Mouse (Mus musculus) spleen, adult 2 months (tissue): ENCODE data around the gene 4930524J08Rik. TPM values are rescaled to one million over a fixed set of nuclear protein-coding genes. Genes with fewer than 3 reads are reported as not detected.

ENCODE experiments used
- DNase-seq, 2 experiments: peaks; one replicate each; pipeline versions ENCODE4 v3.0.0 to v3.0.0-alpha.2; 2012 to 2021; ENCODE audit warnings: low spot score in 2 of 2, low read depth in 1 of 2
- H3K27ac ChIP-seq: fragments of 200-500 bp; 2 replicates; pipeline ENCODE4 v1.5.1; 2012; ENCODE audit warnings: low read length, inconsistent platforms; ENCODE audit not compliant: insufficient read depth
- H3K27me3 ChIP-seq: fragments of 200-500 bp; 2 replicates; pipeline ENCODE4 v1.6.1; 2012; ENCODE audit warnings: mild to moderate bottlenecking, moderate library complexity, low read length, inconsistent platforms; ENCODE audit not compliant: control insufficient read depth, insufficient read depth
- H3K36me3 ChIP-seq: fragments of 200-500 bp; 2 replicates; pipeline ENCODE4 v1.6.1; 2012; ENCODE audit warnings: mild to moderate bottlenecking, low read length, inconsistent platforms; ENCODE audit not compliant: control insufficient read depth, insufficient read depth
- H3K4me1 ChIP-seq: fragments of 200-500 bp; 2 replicates; pipeline ENCODE4 v1.6.1; 2011; ENCODE audit warnings: inconsistent platforms; ENCODE audit not compliant: control insufficient read depth, insufficient read depth, insufficient read length
- H3K4me3 ChIP-seq: fragments of 200-500 bp; 2 replicates; pipeline ENCODE4 v1.5.1; 2011; ENCODE audit warnings: mild to moderate bottlenecking, inconsistent platforms; ENCODE audit not compliant: insufficient read depth, insufficient read length; ENCODE audit errors: extremely low read depth
- CTCF ChIP-seq: fragments of 200-500 bp; IDR thresholded peaks from 2 replicates; pipeline ENCODE4 v1.5.1; 2011; ENCODE audit warnings: mild to moderate bottlenecking, inconsistent platforms; ENCODE audit not compliant: insufficient read depth, insufficient read length, insufficient replicate concordance; ENCODE audit errors: extremely low read depth
- POLR2A ChIP-seq: fragments of 200-500 bp; IDR thresholded peaks from 2 replicates; pipeline ENCODE4 v1.6.1; 2011; ENCODE audit warnings: low read depth, low read length, inconsistent platforms
- WGBS: fragments of 180-500 bp; shearing (Covaris S2); methylation state at CpG from one replicate; pipeline ENCODE4 v1.1.7; 2018; 5-methylcytosine and 5-hydroxymethylcytosine counted together
- polyA plus RNA-seq: library from polyadenylated mRNA; depleted of rRNA; stranded (reverse); fragments of >200 nt; gene quantifications from 2 replicates; pipeline ENCODE4 v1.2.3, GENCODE M21; 2012

4930524J08Rik gene
- polyA plus RNA-seq, 1 experiment = 2.4 TPM

DNA sequence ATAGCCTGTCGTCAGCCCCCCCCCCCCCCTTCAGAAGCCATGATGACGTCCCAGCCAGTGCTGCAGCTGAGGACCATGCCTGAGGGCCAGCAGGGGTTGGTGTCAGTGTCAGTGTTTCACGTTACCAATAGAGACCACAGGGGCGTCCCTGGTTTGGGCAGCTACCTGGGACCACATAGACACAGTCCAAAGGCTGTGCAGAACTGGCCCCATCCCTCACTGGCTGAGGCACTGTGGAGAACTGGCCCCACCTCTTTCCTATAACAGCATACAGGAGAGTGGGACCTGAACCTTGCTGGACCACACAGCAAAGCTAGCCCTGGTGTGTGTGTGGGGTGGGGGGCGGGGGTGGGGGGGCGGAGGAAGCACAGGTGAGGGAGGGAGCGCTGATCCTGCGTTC lies 21.6 kb downstream of the 4930524J08Rik start:
- no peaks in the 10 kb centered on the region for H3K36me3 ChIP-seq
- no peak for DNase-seq
- no peak overlapping the region for H3K27ac ChIP-seq
- no peak for TF ChIP-seq POLR2A
- TF ChIP-seq CTCF = no peak
- no peaks in the 10 kb centered on the region for H3K27me3 ChIP-seq
- WGBS = 83% methylated on average over 8 of the region's 8 CpGs
- H3K4me1 ChIP-seq = no peaks in the 10 kb centered on the region
- H3K4me3 ChIP-seq = no peak overlapping the region

DNA sequence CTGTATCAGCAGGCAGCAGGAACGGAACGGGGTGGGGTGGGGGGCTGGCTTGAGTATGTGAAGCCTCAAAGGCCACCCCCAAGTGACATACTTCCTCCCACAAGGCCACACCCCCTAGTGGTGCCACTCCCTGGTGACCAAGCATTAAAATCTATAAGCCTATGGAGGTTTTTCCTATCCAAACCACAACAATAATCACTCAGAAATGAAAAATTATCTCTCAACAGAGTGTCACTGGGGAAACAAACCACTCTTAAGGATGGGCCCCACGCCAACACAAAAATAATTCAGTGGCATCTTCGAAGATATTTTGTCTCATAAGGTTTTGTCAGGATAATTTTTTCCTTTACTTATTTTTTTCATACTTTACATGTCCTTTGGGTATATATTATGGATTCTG lies 25.0 kb downstream of the 4930524J08Rik start:
- Histone ChIP-seq H3K36me3 (no peaks in the 10 kb centered on the region), H3K4me3 (no peak overlapping the region), H3K27ac (no peak overlapping the region), H3K4me1 (no peaks in the 10 kb centered on the region), H3K27me3 (no peaks in the 10 kb centered on the region)
- 90% methylated on average over 4 of the region's 4 CpGs for WGBS
- no peak for DNase-seq
- TF ChIP-seq CTCF = no peak

DNA sequence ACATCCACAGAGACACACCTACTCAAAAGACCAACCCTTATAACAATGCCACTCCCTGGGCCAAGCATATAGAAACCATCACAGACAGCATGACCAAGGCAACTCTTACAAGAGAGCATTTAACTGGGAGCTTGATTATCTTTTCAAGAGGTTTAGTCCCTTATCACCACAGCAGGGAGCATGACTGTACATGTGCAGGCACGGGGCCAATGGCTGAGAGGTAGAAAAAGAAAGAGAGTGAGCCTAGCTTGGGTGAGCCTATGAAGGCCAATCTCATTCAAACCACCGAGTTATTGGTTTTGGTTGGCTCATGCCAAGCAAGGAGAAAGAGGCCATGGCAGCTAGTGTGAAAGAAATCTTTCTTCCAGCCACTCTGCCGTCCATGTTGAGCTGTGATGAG lies 26.6 kb downstream of the 4930524J08Rik start:
- no peak for TF ChIP-seq CTCF
- no peak for TF ChIP-seq POLR2A
- H3K27ac ChIP-seq = no peak overlapping the region
- H3K4me3 ChIP-seq = no peak overlapping the region
- H3K27me3 ChIP-seq = no peaks in the 10 kb centered on the region
- no peaks in the 10 kb centered on the region for H3K36me3 ChIP-seq
- no peak for DNase-seq
- WGBS = 68% methylated on average over 3 of the region's 3 CpGs
- H3K4me1 ChIP-seq = no peaks in the 10 kb centered on the region

DNA sequence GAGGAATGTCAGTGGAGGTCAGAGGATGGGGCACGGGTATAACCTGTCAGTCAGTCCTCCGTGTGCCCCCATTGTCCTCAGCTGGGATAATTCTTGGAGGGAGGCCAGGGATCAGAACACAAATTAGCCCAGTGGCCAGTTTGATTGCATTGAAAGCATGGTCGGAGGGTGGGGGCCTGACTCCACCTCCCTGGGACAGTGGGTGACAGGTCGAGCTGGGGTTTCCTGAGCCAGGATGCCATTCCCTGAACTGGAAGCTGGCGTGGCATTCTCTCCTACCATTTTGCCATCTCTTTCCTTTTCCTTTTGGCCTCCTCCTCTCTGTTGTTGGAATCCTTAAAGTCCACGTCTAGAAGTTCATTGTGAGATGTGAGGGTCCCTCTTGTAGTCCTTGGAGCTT lies 27.0 kb downstream of the 4930524J08Rik start:
- 86% methylated on average over 6 of the region's 6 CpGs for WGBS
- no peak overlapping the region for H3K27ac ChIP-seq
- TF ChIP-seq CTCF (no peak), POLR2A (no peak)

DNA sequence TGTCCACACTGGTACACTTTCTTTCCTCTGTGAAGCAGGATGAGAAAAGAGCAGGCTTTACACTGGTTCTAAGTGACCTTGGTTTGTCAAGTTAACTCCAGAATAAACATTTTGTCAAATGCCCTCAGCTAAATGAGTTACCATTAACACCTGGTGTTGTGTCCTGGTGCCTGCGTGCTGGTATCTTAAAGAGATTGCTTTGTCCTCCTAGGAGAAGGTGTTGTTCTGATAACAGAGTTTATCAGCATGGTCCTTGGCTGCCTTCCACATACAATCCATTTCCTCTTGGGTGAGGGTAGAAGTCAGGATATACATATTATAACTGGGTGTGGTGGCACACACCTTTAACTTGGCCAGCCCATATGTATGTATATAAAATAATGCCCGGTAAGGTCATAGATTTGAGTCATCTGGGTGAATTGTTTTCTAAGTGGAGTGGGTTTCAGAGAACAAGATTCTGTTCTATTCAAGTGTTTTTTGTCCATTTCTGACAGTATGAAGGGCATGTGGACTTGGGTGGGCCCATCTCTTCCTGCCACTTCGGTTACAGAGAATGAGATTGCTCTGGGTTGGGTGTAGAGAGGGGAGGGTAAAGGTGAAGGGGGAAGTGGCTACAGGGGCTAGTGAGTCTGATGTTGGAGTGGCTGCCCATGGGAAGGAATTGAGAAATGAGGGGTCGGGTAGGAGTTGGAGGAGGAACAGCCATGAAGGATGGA lies 27.6 kb downstream of the 4930524J08Rik start:
- H3K4me1 ChIP-seq = no peaks in the 10 kb centered on the region
- H3K27ac ChIP-seq = no peak overlapping the region
- no peaks in the 10 kb centered on the region for H3K27me3 ChIP-seq
- WGBS = 85% methylated on average over 4 of the region's 4 CpGs
- no peaks in the 10 kb centered on the region for H3K36me3 ChIP-seq
- no peak overlapping the region for H3K4me3 ChIP-seq
- DNase-seq = no peak
- TF ChIP-seq POLR2A (no peak), CTCF (no peak)

More for the DNA sequence above, 27.0 kb downstream of the 4930524J08Rik start:
- Histone ChIP-seq H3K36me3 (no peaks in the 10 kb centered on the region), H3K27me3 (no peaks in the 10 kb centered on the region), H3K4me3 (no peak overlapping the region), H3K4me1 (no peaks in the 10 kb centered on the region)
- no peak for DNase-seq

DNA sequence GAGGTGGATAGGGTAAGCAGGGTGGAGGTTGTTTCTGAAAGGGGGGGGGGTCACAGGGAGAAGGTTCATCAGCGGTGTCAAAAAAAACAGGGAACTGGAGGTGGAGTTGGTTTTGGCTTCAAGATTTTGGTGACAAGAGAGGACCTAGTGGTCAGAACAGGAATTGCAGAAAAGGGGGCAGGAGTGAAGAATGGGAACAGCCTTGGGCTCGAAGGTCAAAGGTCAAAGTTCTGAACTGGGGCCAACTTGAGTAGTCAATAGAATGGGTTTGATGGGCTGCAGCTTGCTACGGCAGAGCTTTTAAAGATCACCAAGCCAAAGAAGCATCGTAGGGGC lies 28.1 kb downstream of the 4930524J08Rik start:
- WGBS = 90% methylated on average over 4 of the region's 4 CpGs
- H3K36me3 ChIP-seq = no peaks in the 10 kb centered on the region
- H3K27me3 ChIP-seq = no peaks in the 10 kb centered on the region
- H3K27ac ChIP-seq = no peak overlapping the region
- DNase-seq = no peak
- H3K4me3 ChIP-seq = no peak overlapping the region
- no peak for TF ChIP-seq POLR2A
- no peak for TF ChIP-seq CTCF
- H3K4me1 ChIP-seq = no peaks in the 10 kb centered on the region

DNA sequence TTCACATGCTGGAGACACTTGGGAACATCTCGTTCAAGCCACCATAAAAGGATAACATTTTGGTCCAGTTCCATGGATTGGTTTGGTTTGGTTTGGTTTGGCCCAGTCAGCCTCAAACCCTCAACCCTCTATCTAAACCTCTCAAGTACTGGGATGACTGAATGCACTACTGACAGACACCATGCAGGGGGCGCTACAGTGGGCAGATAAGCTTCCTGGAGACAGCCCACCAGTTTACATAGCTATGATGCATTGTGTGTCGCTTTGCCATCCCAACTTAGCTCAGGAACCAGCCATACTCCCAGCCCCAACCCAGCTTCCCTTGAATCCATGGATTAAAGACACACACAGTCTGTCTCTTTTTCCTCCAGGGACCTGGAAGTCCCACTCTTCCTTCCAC lies 29.6 kb downstream of the 4930524J08Rik start:
- TF ChIP-seq POLR2A (no peak), CTCF (no peak)
- no peak overlapping the region for H3K27ac ChIP-seq
- no peak overlapping the region for H3K4me3 ChIP-seq
- H3K4me1 ChIP-seq = no peaks in the 10 kb centered on the region
- WGBS = 74% methylated on average over 3 of the region's 3 CpGs
- no peak for DNase-seq
- no peaks in the 10 kb centered on the region for H3K36me3 ChIP-seq
- no peaks in the 10 kb centered on the region for H3K27me3 ChIP-seq
